Mouse (Mus musculus) stomach, postnatal 0 days (tissue): ENCODE results near the gene Esyt2.

Source experiments
- CTCF ChIP-seq: IDR thresholded peaks from 2 replicates; pipeline ENCODE4 v1.5.1; 2016; ENCODE audit warnings: antibody characterized with exemption, low read depth, mild to moderate bottlenecking, moderate library complexity
- EP300 ChIP-seq: optimal IDR thresholded peaks from 2 replicates; pipeline ENCODE3; 2016; ENCODE audit warnings: antibody characterized with exemption

- TF ChIP-seq CTCF (no peak), EP300 (no peak)
Observed at GRCm38 (mm10) chr12:116282856-116283255, 1.9 kb downstream of the Esyt2 start.
